Comparison of ENCODE assay signal across 17 mouse cellular contexts in the genomic region with DNA sequence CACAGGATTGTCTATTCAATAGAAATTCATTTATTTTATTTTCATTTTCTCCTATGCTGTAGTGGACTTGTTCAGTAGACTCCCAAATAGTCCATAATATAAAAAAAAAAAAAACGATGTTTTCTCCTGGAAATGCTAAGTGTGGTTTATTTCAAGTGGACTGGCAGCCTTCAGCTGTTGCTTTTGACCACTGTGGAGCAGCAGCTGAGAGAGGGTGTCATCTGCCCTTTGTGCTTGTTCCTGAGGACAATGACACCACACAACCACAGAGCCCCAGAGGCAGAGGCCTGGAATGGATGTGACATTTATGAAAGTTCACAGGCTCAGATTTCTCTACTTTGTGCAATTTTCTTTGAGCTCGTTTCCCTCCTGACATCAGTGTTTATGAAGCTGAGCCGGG.
DNase-seq lines count a peak whose midpoint lies in the region; TF ChIP-seq lines count a peak whose summit lies in the region.
"Had no signal": no experiment of that assay in that cellular context is flagged by ENCODE, and none has a peak within 500 bp of the region (broad histone marks: within the 10 kb centered on the region; RNA-seq: fewer than 3 reads in every experiment).

No protein-coding gene starts in this region.

- intact Hi-C loops in left cerebral cortex, postnatal 25 days (cut with DNase I): no loop called here

- no peaks in the 10 kb centered on the region for H3K79me2 ChIP-seq in myocyte (ENCODE audit: control insufficient read depth, insufficient read depth)

- peak overlapping the region; percentile 53 for H3K4me2 ChIP-seq in myocyte (ENCODE audit: low read depth)
- H3K4me2 ChIP-seq: embryonic facial prominence, embryonic 12.5 days; forebrain, embryonic 13.5 days; forebrain, embryonic 15.5 days had no signal

- no peak for TF ChIP-seq POLR2A in myocyte (IDR thresholded peaks at IDR 0.05; ENCODE audit: insufficient read length, low read depth)

- H3ac ChIP-seq in myocyte (ENCODE audit: control insufficient read depth, insufficient read length): no peak overlapping the region

- peaks cover 6% of the 10 kb centered on the region for H3K27me3 ChIP-seq in myocyte (ENCODE audit: control insufficient read depth, insufficient read depth, insufficient read length)
- H3K27me3 ChIP-seq: embryonic facial prominence, embryonic 12.5 days; forebrain, embryonic 13.5 days; forebrain, embryonic 15.5 days had no signal

- H3K36me3 ChIP-seq in myocyte (ENCODE audit: control insufficient read depth, insufficient read depth): no peaks in the 10 kb centered on the region
- H3K36me3 ChIP-seq: embryonic facial prominence, embryonic 10.5 days; embryonic facial prominence, embryonic 12.5 days; forebrain, embryonic 15.5 days had no signal

- peak; percentile 5 for DNase-seq in kidney, postnatal 10 days
- no peak for DNase-seq in kidney, adult 9 months
- peak; percentile 5 for DNase-seq in adipocyte (ENCODE audit: low spot score)
- no peak for DNase-seq in left cerebral cortex, postnatal 25 days (ENCODE audit: low spot score in 2 of 2)
- DNase-seq: adrenal gland, adult 8-10 months; adrenal gland, postnatal 14 days; cerebellum, adult 11-12 months; cerebellum, adult 2 months; cerebellum, adult 9-10 months; cerebellum, postnatal 10 days; cerebellum, postnatal 25 days; forebrain, postnatal 0 days had no signal

- no peak overlapping the region for H3K4me3 ChIP-seq in myocyte
- H3K4me3 ChIP-seq: embryonic facial prominence, embryonic 10.5 days; embryonic facial prominence, embryonic 12.5 days; forebrain, embryonic 13.5 days; forebrain, embryonic 15.5 days had no signal

TF ChIP-seq in myocyte, 11 proteins besides CTCF, POLR2A, EP300 and RAD21:
- TF ChIP-seq REST (IDR thresholded peaks at IDR 0.05; ENCODE audit: insufficient read depth, insufficient read length) (no peak), TCF3 (IDR thresholded peaks at IDR 0.05; ENCODE audit: insufficient read length, low read depth) (peak; percentile 89), MAX (IDR thresholded peaks at IDR 0.05; ENCODE audit: low read depth) (no peak), MYOG (IDR thresholded peaks at IDR 0.05; ENCODE audit: control insufficient read depth in 1 of 3, insufficient read depth in 1 of 3, insufficient read length in 2 of 3, low read depth in 2 of 3) (peak; percentile 63 to 98 (median 95)), E2F4 (IDR thresholded peaks at IDR 0.05; ENCODE audit: insufficient read depth) (no peak), MYOD1 (IDR thresholded peaks at IDR 0.05; ENCODE audit: control insufficient read depth in 1 of 3, insufficient read length in 2 of 3, low read depth in 2 of 3) (peak; percentile 41 to 91 (median 86)), POLR2AphosphoS2 (IDR thresholded peaks at IDR 0.05; ENCODE audit: insufficient read length, low read depth) (no peak), TCF12 (IDR thresholded peaks at IDR 0.05; ENCODE audit: insufficient read depth, poor library complexity, severe bottlenecking) (peak; percentile 87)

Comparison
In these comparisons a context has a peak if more than half of its experiments do, and no peak if none do; other contexts are left out.
1. DNase-seq: peak in kidney, postnatal 10 days (single experiment) and adipocyte (single experiment); none in kidney, adult 9 months (single experiment) and left cerebral cortex, postnatal 25 days (0 of 2).